Mouse (Mus musculus) activated CD4-positive, CD25-positive, alpha-beta regulatory T cell, adult 9 weeks (primary cell): ENCODE measurements around the gene Ahcyl2. TPM values are rescaled to one million over a fixed set of nuclear protein-coding genes. Genes with fewer than 3 reads are reported as not detected.

ENCODE experiments used
- polyA plus RNA-seq: library from polyadenylated mRNA; unstranded; fragments of 100-300 nt; shearing (Covaris generic); gene quantifications from one replicate; pipeline ENCODE4 v1.2.1, GENCODE M21; 2017

Gene Ahcyl2
- 146 TPM for polyA plus RNA-seq

DNA sequence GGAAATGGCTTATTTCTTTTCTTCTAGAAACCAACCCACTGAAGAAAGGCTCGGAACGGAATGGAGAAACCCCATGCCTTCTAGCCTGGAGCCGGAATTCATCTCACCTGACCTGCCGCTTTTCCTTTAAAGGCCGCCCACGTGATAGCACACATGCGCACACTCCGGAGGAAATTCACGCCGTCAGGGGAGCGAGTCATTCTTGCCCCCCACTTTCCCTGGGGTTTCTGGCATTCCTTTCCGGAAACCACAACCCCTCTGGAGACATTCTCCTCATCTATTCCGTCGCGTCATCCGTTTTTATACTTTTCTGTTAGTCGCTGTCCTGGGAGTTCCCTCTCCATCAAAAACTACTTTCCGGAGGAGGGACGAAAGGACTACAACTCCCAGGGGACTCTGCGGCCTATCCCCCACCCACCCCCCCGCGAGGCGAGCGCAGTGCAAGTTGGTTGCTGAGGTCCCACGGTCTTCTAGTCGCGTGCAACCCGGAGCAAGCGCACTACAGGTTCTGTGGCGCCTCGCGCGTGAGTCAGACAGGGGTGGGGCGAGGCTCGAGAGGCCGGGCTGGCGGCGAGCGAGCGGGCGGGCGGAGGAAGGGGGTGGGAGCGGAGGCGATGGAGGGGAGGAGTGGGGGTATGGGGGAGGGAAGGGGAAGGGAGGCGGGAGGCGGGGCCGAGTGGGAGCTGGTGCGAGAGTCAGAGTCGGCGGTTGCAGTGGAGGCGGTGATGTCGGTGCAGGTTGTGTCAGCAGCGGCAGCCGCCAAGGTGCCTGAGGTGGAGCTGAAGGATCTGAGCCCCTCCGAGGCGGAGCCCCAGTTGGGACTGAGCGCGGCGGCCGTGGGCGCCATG lies at the start of gene Ahcyl2:
Gene Ahcyl2, plus strand, starts transcription at position 199 of the 848 bp plus-strand sequence.

DNA sequence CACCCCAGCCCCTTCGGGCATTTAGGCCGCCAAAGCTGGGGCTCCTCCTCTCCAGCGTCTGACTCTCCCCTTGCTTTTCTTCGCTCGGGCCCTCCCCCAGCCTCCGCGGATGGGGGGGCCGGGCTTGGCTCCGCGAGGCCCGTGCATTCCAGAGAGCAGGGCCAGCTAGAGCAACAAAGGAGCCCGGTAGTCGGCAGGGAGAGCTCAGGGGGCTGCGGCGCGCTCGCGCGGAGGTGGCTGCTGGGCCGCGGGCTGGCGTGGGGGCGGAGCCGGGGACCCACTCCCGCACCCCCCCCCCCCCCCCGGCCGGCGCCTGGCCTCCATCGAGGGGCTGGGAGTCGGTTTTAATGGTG lies 32.5 kb upstream of the Ahcyl2 start, which contains the start of gene Smo:
Gene Smo, plus strand, starts transcription at position 168 of the 353 bp plus-strand sequence.

DNA sequence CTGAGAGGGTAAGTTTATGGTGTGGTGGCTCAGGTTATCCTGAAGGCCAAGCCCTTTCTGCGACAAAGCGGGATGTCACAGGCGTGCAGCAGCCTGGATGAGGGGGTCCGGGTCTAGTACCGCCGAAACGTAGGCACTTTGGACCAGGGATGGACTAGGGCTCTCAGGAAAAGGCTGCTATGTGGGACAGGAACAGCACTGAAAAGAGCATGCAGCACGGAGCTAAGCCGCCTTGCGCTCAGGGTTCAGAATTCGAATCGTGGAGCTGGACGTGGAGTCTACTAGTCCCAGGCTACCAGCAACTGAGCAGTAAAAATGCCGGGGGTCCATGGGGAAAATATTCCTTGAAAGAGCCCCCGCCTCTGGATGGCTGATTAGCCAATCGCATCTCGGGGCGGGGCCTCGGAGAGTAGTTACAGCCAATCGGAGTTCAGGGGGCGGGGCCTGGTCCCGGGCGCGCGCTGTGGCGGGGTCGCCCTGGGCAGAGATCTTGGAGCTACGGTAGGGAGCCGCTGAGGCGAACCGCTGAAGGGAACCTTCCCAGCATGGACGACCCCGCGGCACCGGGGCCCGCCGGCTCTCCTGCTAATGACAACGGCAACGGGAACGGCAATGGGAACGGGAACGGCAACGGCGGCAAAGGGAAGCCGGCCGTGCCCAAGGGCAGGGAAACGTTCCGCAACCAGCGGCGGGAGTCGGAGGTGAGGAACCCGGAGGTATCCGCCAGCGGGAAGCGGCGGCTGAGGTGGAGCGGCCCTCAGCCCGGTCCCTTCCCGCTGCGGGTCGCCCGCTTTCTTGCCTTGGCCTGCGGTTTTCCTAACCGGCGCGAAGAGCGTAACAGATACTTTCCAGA lies 148.9 kb downstream of the Ahcyl2 start, which contains the start of gene Strip2:
Gene Strip2, plus strand, starts transcription at position 483 of the 853 bp plus-strand sequence.

Other genes with a start within 250 kb of the Ahcyl2 start
- gene Irf5, start 241.4 kb upstream of the Ahcyl2 start, polyA plus RNA-seq = 43.4 TPM
- gene Tnpo3, start 158.1 kb upstream of the Ahcyl2 start, polyA plus RNA-seq = 112 TPM
- 0.15 TPM for gene Tspan33, start 73.8 kb upstream of the Ahcyl2 start, polyA plus RNA-seq
- gene Smo, start 32.5 kb upstream of the Ahcyl2 start, polyA plus RNA-seq = not detected
- 0.15 TPM for gene Strip2, start 149.0 kb downstream of the Ahcyl2 start, polyA plus RNA-seq